Mouse (Mus musculus) cortical plate, adult 2 months (tissue): ENCODE results near the gene Vcam1. TPM values are rescaled to one million over a fixed set of nuclear protein-coding genes. Genes with fewer than 3 reads are reported as not detected.

ENCODE experiments used
- H3K27ac ChIP-seq: fragments of 200-500 bp; 2 replicates; pipeline ENCODE4 v1.5.1; 2012; ENCODE audit warnings: low read length, control low read depth, inconsistent platforms; ENCODE audit not compliant: insufficient read depth
- H3K4me1 ChIP-seq: fragments of 200-500 bp; 2 replicates; pipeline ENCODE4 v1.6.1; 2011; ENCODE audit warnings: low read length; ENCODE audit not compliant: control insufficient read depth, insufficient read depth
- H3K4me3 ChIP-seq: fragments of 200-500 bp; 2 replicates; pipeline ENCODE4 v1.5.1; 2011; ENCODE audit warnings: mild to moderate bottlenecking, low read length, control low read depth; ENCODE audit not compliant: insufficient read depth
- CTCF ChIP-seq: fragments of 200-500 bp; IDR thresholded peaks from 2 replicates; pipeline ENCODE4 v1.5.1; 2011; ENCODE audit warnings: mild to moderate bottlenecking, control low read depth, low read length; ENCODE audit not compliant: insufficient read depth; ENCODE audit errors: extremely low read depth
- POLR2A ChIP-seq: fragments of 200-500 bp; IDR thresholded peaks from 2 replicates; pipeline ENCODE4 v1.6.1; 2011; ENCODE audit warnings: mild to moderate bottlenecking, low read length, control low read depth; ENCODE audit not compliant: insufficient read depth; ENCODE audit errors: extremely low read depth
- polyA plus RNA-seq: library from polyadenylated mRNA; depleted of rRNA; stranded (reverse); fragments of >200 nt; gene quantifications from 2 replicates; pipeline ENCODE4 v1.2.3, GENCODE M21; 2012; rRNA removed

Vcam1 gene
- polyA plus RNA-seq, 1 experiment = 17.5 TPM

- H3K4me1 ChIP-seq = no peaks in the 10 kb centered on the region
- TF ChIP-seq POLR2A = no peak
- TF ChIP-seq CTCF = no peak
- no peak overlapping the region for H3K4me3 ChIP-seq
- no peak overlapping the region for H3K27ac ChIP-seq
These were observed 52.7 kb downstream of the Vcam1 start for GRCm38 (mm10) chr3:116076739-116077138.

GRCm38 (mm10) chr3:116072584-116072983, 56.9 kb downstream of the Vcam1 start:
- Histone ChIP-seq H3K4me3 (no peak overlapping the region), H3K27ac (no peak overlapping the region), H3K4me1 (no peaks in the 10 kb centered on the region)
- TF ChIP-seq POLR2A = no peak
- TF ChIP-seq CTCF = no peak

- Histone ChIP-seq H3K4me3 (no peak overlapping the region), H3K4me1 (no peaks in the 10 kb centered on the region), H3K27ac (no peak overlapping the region)
- no peak for TF ChIP-seq POLR2A
- no peak for TF ChIP-seq CTCF
These were observed 67.3 kb downstream of the Vcam1 start for GRCm38 (mm10) chr3:116062141-116062540.

GRCm38 (mm10) chr3:116060320-116060719, 69.2 kb downstream of the Vcam1 start:
- no peak for TF ChIP-seq CTCF
- no peak for TF ChIP-seq POLR2A
- no peaks in the 10 kb centered on the region for H3K4me1 ChIP-seq
- no peak overlapping the region for H3K27ac ChIP-seq
- H3K4me3 ChIP-seq = no peak overlapping the region

Other genes with a start within 250 kb of the Vcam1 start
- gene Dph5, start 241.9 kb downstream of the Vcam1 start, polyA plus RNA-seq = 14.2 and 15.0 TPM in 2 replicates
- gene Slc30a7, start 122.3 kb downstream of the Vcam1 start, polyA plus RNA-seq = 12.5 and 13.1 TPM in 2 replicates
- gene Extl2, start 122.2 kb downstream of the Vcam1 start, polyA plus RNA-seq = 37.8 and 38.7 TPM in 2 replicates
- 32.7 and 94.6 TPM in 2 replicates for gene Gpr88, start 123.8 kb upstream of the Vcam1 start, polyA plus RNA-seq